Mouse (Mus musculus) bone marrow macrophage, adult 2 months (primary cell): ENCODE measurements around the gene Tenm4.

ENCODE experiments used
- CTCF ChIP-seq: IDR thresholded peaks from 2 replicates; pipeline ENCODE4 v1.5.1; 2012; ENCODE audit warnings: low read depth, mild to moderate bottlenecking, low read length, moderate library complexity
- POLR2A ChIP-seq: IDR thresholded peaks from 2 replicates; pipeline ENCODE4 v1.6.1; 2012; ENCODE audit warnings: mild to moderate bottlenecking, low read depth, low read length, borderline replicate concordance

DNA sequence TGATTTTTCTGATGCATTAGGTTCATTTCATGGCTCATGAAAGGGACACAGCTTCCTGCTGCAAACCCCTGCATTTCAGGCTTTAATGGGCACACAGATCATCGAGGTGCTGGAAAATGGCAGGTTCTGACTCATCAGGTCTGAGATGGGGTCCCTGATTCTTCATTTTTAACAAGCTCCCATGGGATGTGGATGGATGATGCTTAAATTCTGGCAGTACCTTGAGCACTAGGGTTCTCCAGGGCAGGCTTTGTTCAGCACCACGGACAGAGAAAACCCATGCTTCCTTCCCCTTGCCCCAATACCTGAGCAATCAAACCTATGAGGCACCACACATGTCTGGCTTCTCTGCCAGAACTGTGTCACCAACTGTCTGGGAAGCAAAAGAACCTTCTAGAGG lies 163.3 kb downstream of the Tenm4 start:
- TF ChIP-seq POLR2A: no peak
- TF ChIP-seq CTCF: no peak
